Mouse (Mus musculus) adrenal gland, postnatal 36 days (tissue): ENCODE measurements around the gene Plpp3. TPM values are rescaled to one million over a fixed set of nuclear protein-coding genes. Genes with fewer than 3 reads are reported as not detected.
"Not testable (repeated sequence)": the region's sequence is repeated elsewhere in the genome, so short reads cannot be mapped to it uniquely, and the experiment has no call there.

Experiments
- DNase-seq, 2 experiments: peaks; one replicate each; pipeline ENCODE4 v3.0.0; 2021; ENCODE audit warnings: mixed read lengths in 1 of 2
- total RNA-seq, 2 experiments: library from RNA; stranded (reverse); gene quantifications; 2 replicates each; pipeline ENCODE4 v1.2.3; 2021

The Plpp3 gene
- total RNA-seq, 2 experiments from 2014 or later: 246 to 407 TPM

GRCm38 (mm10) chr4:105260385-105260784 is 103.2 kb downstream of the Plpp3 start:
- DNase-seq: no peak

GRCm38 (mm10) chr4:105260893-105261769 is 104.0 kb downstream of the Plpp3 start:
- no peak for DNase-seq

- DNase-seq: no peak
Measured at GRCm38 (mm10) chr4:105262358-105262757, 105.2 kb downstream of the Plpp3 start.

GRCm38 (mm10) chr4:105263600-105263999 is 106.5 kb downstream of the Plpp3 start:
- DNase-seq: no peak

- DNase-seq: peak in 1 of 2 experiments; percentile 34
Measured at GRCm38 (mm10) chr4:105265041-105265440, 107.9 kb downstream of the Plpp3 start.

- DNase-seq: no peak
Measured at GRCm38 (mm10) chr4:105265678-105266077, 108.5 kb downstream of the Plpp3 start.

- DNase-seq: no peak
Measured at GRCm38 (mm10) chr4:105268202-105268730, 111.1 kb downstream of the Plpp3 start.

GRCm38 (mm10) chr4:105269398-105269797 is 112.3 kb downstream of the Plpp3 start:
- DNase-seq: not testable (repeated sequence)

GRCm38 (mm10) chr4:105271166-105271565 is 114.0 kb downstream of the Plpp3 start:
- DNase-seq: peak in 1 of 2 experiments; percentile 56

GRCm38 (mm10) chr4:105273034-105273433 is 115.9 kb downstream of the Plpp3 start:
- no peak for DNase-seq

- DNase-seq: no peak
Measured at GRCm38 (mm10) chr4:105273486-105273885, 116.3 kb downstream of the Plpp3 start.

- DNase-seq: no peak
Measured at GRCm38 (mm10) chr4:105275616-105276015, 118.5 kb downstream of the Plpp3 start.

GRCm38 (mm10) chr4:105276062-105276795 is 119.1 kb downstream of the Plpp3 start:
- no peak for DNase-seq

- no peak for DNase-seq
Measured at GRCm38 (mm10) chr4:105278161-105278560, 121.0 kb downstream of the Plpp3 start.

- DNase-seq: no peak
Measured at GRCm38 (mm10) chr4:105278571-105279410, 121.6 kb downstream of the Plpp3 start.

GRCm38 (mm10) chr4:105279806-105280205 is 122.7 kb downstream of the Plpp3 start:
- peak in 1 of 2 experiments; percentile 41 for DNase-seq

- DNase-seq: no peak
Measured at GRCm38 (mm10) chr4:105281751-105282231, 124.6 kb downstream of the Plpp3 start.
